Mouse (Mus musculus): ENCODE measurements around the gene Limk2. TPM values are rescaled to one million over a fixed set of nuclear protein-coding genes. Genes with fewer than 3 reads are reported as not detected.

Gene Limk2
- 45.5 and 51.6 TPM in 2 replicates for polyA plus RNA-seq (2014; fragmentation: Nextera tagmentation; extraction: Ambion mirVana)

GRCm38 (mm10) chr11:3408997-3409732, at the start of gene Limk2:
Limk2 (minus strand) TSS chr11:3409189.
- Histone ChIP-seq H3K4me2 (ENCODE audit: low read depth, severe bottlenecking) (peak within 1 kb of the TSS; percentile 59), H3K36me3 (ENCODE audit: control insufficient read depth, insufficient read depth, low read length) (no peaks in the 10 kb centered on the region), H3K4me1 (ENCODE audit: control insufficient read depth, insufficient read depth, low read length) (0 out of 2 replicates have a peak, but pooled peaks cover 2% of the 10 kb centered on the region), H3K9ac (ENCODE audit: low read length) (peak within 1 kb of the TSS; percentile 69), H3K9me3 (ENCODE audit: control insufficient read depth, low read length) (no peaks in the 10 kb centered on the region), H3K27ac (replicated peaks; ENCODE audit: low read depth, low read length) (no peak within 1 kb of the TSS), H3K4me3 (ENCODE audit: low read depth, low read length) (peak within 1 kb of the TSS; percentile 70), H3K27me3 (ENCODE audit: control insufficient read depth, insufficient read depth, low read length) (no peaks in the 10 kb centered on the region)
- DNase-seq (ENCODE audit: low spot score) (peak; percentile 95), ATAC-seq (ENCODE audit: insufficient number of reproducible peaks, low FRiP score, low TSS enrichment, low read depth) (peak; percentile 87)
- 4% methylated on average over 43 of the region's 45 CpGs for WGBS

GRCm38 (mm10) chr11:3458428-3459104, 49.6 kb upstream of the Limk2 start:
- H3K4me3 ChIP-seq (ENCODE audit: low read depth, low read length) = no peak overlapping the region
- no peak for ATAC-seq (ENCODE audit: insufficient number of reproducible peaks, low FRiP score, low TSS enrichment, low read depth)
- WGBS = 89% methylated on average over 13 of the region's 13 CpGs

GRCm38 (mm10) chr11:3456354-3456753, 47.4 kb upstream of the Limk2 start:
- Histone ChIP-seq H3K27ac (replicated peaks; ENCODE audit: low read depth, low read length) (no peak overlapping the region), H3K27me3 (ENCODE audit: control insufficient read depth, insufficient read depth, low read length) (no peaks in the 10 kb centered on the region), H3K4me1 (ENCODE audit: control insufficient read depth, insufficient read depth, low read length) (peaks cover 3% of the 10 kb centered on the region), H3K36me3 (ENCODE audit: control insufficient read depth, insufficient read depth, low read length) (no peaks in the 10 kb centered on the region), H3K4me2 (ENCODE audit: low read depth, severe bottlenecking) (no peak overlapping the region), H3K9ac (ENCODE audit: low read length) (no peak overlapping the region), H3K4me3 (ENCODE audit: low read depth, low read length) (no peak overlapping the region), H3K9me3 (ENCODE audit: control insufficient read depth, low read length) (no peaks in the 10 kb centered on the region)
- ATAC-seq (ENCODE audit: insufficient number of reproducible peaks, low FRiP score, low TSS enrichment, low read depth) (no peak), DNase-seq (ENCODE audit: low spot score) (peak; percentile 76)
- WGBS = 40% methylated on average over 1 of the region's 1 CpGs

More at GRCm38 (mm10) chr11:3458428-3459104, 49.6 kb upstream of the Limk2 start:
- Histone ChIP-seq H3K27me3 (ENCODE audit: control insufficient read depth, insufficient read depth, low read length) (no peaks in the 10 kb centered on the region), H3K9me3 (ENCODE audit: control insufficient read depth, low read length) (no peaks in the 10 kb centered on the region), H3K9ac (ENCODE audit: low read length) (no peak overlapping the region), H3K27ac (replicated peaks; ENCODE audit: low read depth, low read length) (no peak overlapping the region), H3K4me2 (ENCODE audit: low read depth, severe bottlenecking) (no peak overlapping the region), H3K36me3 (ENCODE audit: control insufficient read depth, insufficient read depth, low read length) (no peaks in the 10 kb centered on the region), H3K4me1 (ENCODE audit: control insufficient read depth, insufficient read depth, low read length) (no peaks in the 10 kb centered on the region)
- no peak for DNase-seq (ENCODE audit: low spot score)

GRCm38 (mm10) chr11:3454506-3454905, 45.5 kb upstream of the Limk2 start:
- H3K36me3 ChIP-seq (ENCODE audit: control insufficient read depth, insufficient read depth, low read length) = no peaks in the 10 kb centered on the region
- H3K27me3 ChIP-seq (ENCODE audit: control insufficient read depth, insufficient read depth, low read length) = no peaks in the 10 kb centered on the region
- DNase-seq (ENCODE audit: low spot score) (no peak), ATAC-seq (ENCODE audit: insufficient number of reproducible peaks, low FRiP score, low TSS enrichment, low read depth) (no peak)
- H3K9me3 ChIP-seq (ENCODE audit: control insufficient read depth, low read length) = no peaks in the 10 kb centered on the region
- H3K9ac ChIP-seq (ENCODE audit: low read length) = no peak overlapping the region
- no peak overlapping the region for H3K27ac ChIP-seq (replicated peaks; ENCODE audit: low read depth, low read length)
- H3K4me1 ChIP-seq (ENCODE audit: control insufficient read depth, insufficient read depth, low read length) = peaks cover 5% of the 10 kb centered on the region
- no peak overlapping the region for H3K4me3 ChIP-seq (ENCODE audit: low read depth, low read length)
- H3K4me2 ChIP-seq (ENCODE audit: low read depth, severe bottlenecking) = no peak overlapping the region
- WGBS = 95% methylated on average over 3 of the region's 3 CpGs

- 87% methylated on average over 6 of the region's 6 CpGs for WGBS
- H3K4me2 ChIP-seq (ENCODE audit: low read depth, severe bottlenecking) = no peak overlapping the region; the same call in 1 of the 2 replicates
- no peaks in the 10 kb centered on the region for H3K27me3 ChIP-seq (ENCODE audit: control insufficient read depth, insufficient read depth, low read length)
- ATAC-seq (ENCODE audit: insufficient number of reproducible peaks, low FRiP score, low TSS enrichment, low read depth) = no peak
- no peak overlapping the region for H3K9ac ChIP-seq (ENCODE audit: low read length)
- H3K9me3 ChIP-seq (ENCODE audit: control insufficient read depth, low read length) = no peaks in the 10 kb centered on the region
- DNase-seq (ENCODE audit: low spot score) = no peak
- no peak overlapping the region for H3K4me3 ChIP-seq (ENCODE audit: low read depth, low read length)
- peaks cover 5% of the 10 kb centered on the region for H3K4me1 ChIP-seq (ENCODE audit: control insufficient read depth, insufficient read depth, low read length)
- no peak overlapping the region for H3K27ac ChIP-seq (replicated peaks; ENCODE audit: low read depth, low read length)
- no peaks in the 10 kb centered on the region for H3K36me3 ChIP-seq (ENCODE audit: control insufficient read depth, insufficient read depth, low read length)
These were observed 44.5 kb upstream of the Limk2 start for GRCm38 (mm10) chr11:3453467-3453866.

- Histone ChIP-seq H3K36me3 (ENCODE audit: control insufficient read depth, insufficient read depth, low read length) (no peaks in the 10 kb centered on the region), H3K4me1 (ENCODE audit: control insufficient read depth, insufficient read depth, low read length) (peaks cover 5% of the 10 kb centered on the region), H3K9ac (ENCODE audit: low read length) (peak overlapping the region; percentile 74), H3K4me3 (ENCODE audit: low read depth, low read length) (peak overlapping the region; percentile 81), H3K9me3 (ENCODE audit: control insufficient read depth, low read length) (no peaks in the 10 kb centered on the region), H3K27ac (replicated peaks; ENCODE audit: low read depth, low read length) (peak overlapping the region; percentile 65; the same call in 1 of the 2 replicates), H3K4me2 (ENCODE audit: low read depth, severe bottlenecking) (peak overlapping the region; percentile 75), H3K27me3 (ENCODE audit: control insufficient read depth, insufficient read depth, low read length) (no peaks in the 10 kb centered on the region)
- ATAC-seq (ENCODE audit: insufficient number of reproducible peaks, low FRiP score, low TSS enrichment, low read depth) (peak; percentile 31; the same call in 1 of the 2 replicates), DNase-seq (ENCODE audit: low spot score) (peak; percentile 59)
- WGBS = 1% methylated on average over 9 of the region's 9 CpGs
These were observed 43.8 kb upstream of the Limk2 start for GRCm38 (mm10) chr11:3452769-3453168.

GRCm38 (mm10) chr11:3452167-3452639, 43.2 kb upstream of the Limk2 start, which contains the start of gene Rnf185:
Rnf185 (minus strand) TSS chr11:3452363.
- DNase-seq (ENCODE audit: low spot score) (peak; percentile 95), ATAC-seq (ENCODE audit: insufficient number of reproducible peaks, low FRiP score, low TSS enrichment, low read depth) (peak; percentile 94)
- Histone ChIP-seq H3K9ac (ENCODE audit: low read length) (peak within 1 kb of the TSS; percentile 74), H3K9me3 (ENCODE audit: control insufficient read depth, low read length) (no peaks in the 10 kb centered on the region), H3K27ac (replicated peaks; ENCODE audit: low read depth, low read length) (peak within 1 kb of the TSS; percentile 65), H3K36me3 (ENCODE audit: control insufficient read depth, insufficient read depth, low read length) (no peaks in the 10 kb centered on the region), H3K4me1 (ENCODE audit: control insufficient read depth, insufficient read depth, low read length) (peaks cover 5% of the 10 kb centered on the region), H3K4me3 (ENCODE audit: low read depth, low read length) (peak within 1 kb of the TSS; percentile 81), H3K27me3 (ENCODE audit: control insufficient read depth, insufficient read depth, low read length) (no peaks in the 10 kb centered on the region), H3K4me2 (ENCODE audit: low read depth, severe bottlenecking) (peak within 1 kb of the TSS; percentile 75)
- under 1% methylated on average over 45 of the region's 45 CpGs for WGBS

GRCm38 (mm10) chr11:3451701-3452163, 42.7 kb upstream of the Limk2 start:
- DNase-seq (ENCODE audit: low spot score) (no peak), ATAC-seq (ENCODE audit: insufficient number of reproducible peaks, low FRiP score, low TSS enrichment, low read depth) (peak; percentile 29; the same call in 1 of the 2 replicates)
- Histone ChIP-seq H3K4me3 (ENCODE audit: low read depth, low read length) (peak overlapping the region; percentile 81), H3K36me3 (ENCODE audit: control insufficient read depth, insufficient read depth, low read length) (no peaks in the 10 kb centered on the region), H3K4me2 (ENCODE audit: low read depth, severe bottlenecking) (peak overlapping the region; percentile 75), H3K27me3 (ENCODE audit: control insufficient read depth, insufficient read depth, low read length) (no peaks in the 10 kb centered on the region), H3K9ac (ENCODE audit: low read length) (peak overlapping the region; percentile 74), H3K27ac (replicated peaks; ENCODE audit: low read depth, low read length) (peak overlapping the region; percentile 65), H3K4me1 (ENCODE audit: control insufficient read depth, insufficient read depth, low read length) (peaks cover 5% of the 10 kb centered on the region), H3K9me3 (ENCODE audit: control insufficient read depth, low read length) (no peaks in the 10 kb centered on the region)
- under 1% methylated on average over 20 of the region's 20 CpGs for WGBS

Data from limb, embryonic 11.5 days (tissue).